Mouse (Mus musculus) layer of hippocampus, postnatal 14 days (tissue): ENCODE results near the gene Mettl17. TPM values are rescaled to one million over a fixed set of nuclear protein-coding genes. Genes with fewer than 3 reads are reported as not detected.

Experiments used
- DNase-seq, 2 experiments: peaks; one replicate each; pipeline ENCODE4 v3.0.0; 2021 to 2022; ENCODE audit warnings: low spot score in 2 of 2, mixed read lengths in 1 of 2
- total RNA-seq, 2 experiments: library from RNA; stranded (reverse); gene quantifications; 2 replicates each; pipeline ENCODE4 v1.2.3; 2021

The Mettl17 gene
- total RNA-seq, 2 experiments from 2014 or later = 34.9 to 38.9 TPM

GRCm38 (mm10) chr14:51896019-51896418 is 11.4 kb downstream of the Mettl17 start:
- no peak for DNase-seq

- no peak for DNase-seq
Observed at GRCm38 (mm10) chr14:51896539-51897170, 12.0 kb downstream of the Mettl17 start.

GRCm38 (mm10) chr14:51899351-51899750 is 14.7 kb downstream of the Mettl17 start:
- no peak for DNase-seq

GRCm38 (mm10) chr14:51902806-51903710 is 18.4 kb downstream of the Mettl17 start:
- DNase-seq = peak; percentile 61 to 78

GRCm38 (mm10) chr14:51903782-51904181 is 19.1 kb downstream of the Mettl17 start:
- no peak for DNase-seq

- no peak for DNase-seq
Observed at GRCm38 (mm10) chr14:51904706-51905105, 20.1 kb downstream of the Mettl17 start.

- no peak for DNase-seq
Observed at GRCm38 (mm10) chr14:51906102-51906501, 21.5 kb downstream of the Mettl17 start.

- no peak for DNase-seq
Observed at GRCm38 (mm10) chr14:51911301-51911700, 26.7 kb downstream of the Mettl17 start.

- DNase-seq = no peak
Observed at GRCm38 (mm10) chr14:51912391-51913061, 27.9 kb downstream of the Mettl17 start.

GRCm38 (mm10) chr14:51913062-51913959 is 28.7 kb downstream of the Mettl17 start:
- DNase-seq = peak; percentile 49 to 76

GRCm38 (mm10) chr14:51913960-51914762 is 29.5 kb downstream of the Mettl17 start, which contains the start of gene Ndrg2:
Ndrg2 (minus strand) TSS chr14:51914158.
- peak; percentile 71 to 91 for DNase-seq

- DNase-seq = no peak
Observed at GRCm38 (mm10) chr14:51915030-51915429, 30.4 kb downstream of the Mettl17 start.

- DNase-seq = no peak
Observed at GRCm38 (mm10) chr14:51916539-51916938, 31.9 kb downstream of the Mettl17 start.

- no peak for DNase-seq
Observed at GRCm38 (mm10) chr14:51918125-51918524, 33.5 kb downstream of the Mettl17 start, which contains the start of gene Tppp2. Tppp2 (plus strand) TSS chr14:51918425.

GRCm38 (mm10) chr14:51918966-51919365 is 34.3 kb downstream of the Mettl17 start:
- no peak for DNase-seq

- DNase-seq = peak; percentile 48 to 81
Observed at GRCm38 (mm10) chr14:51921759-51922570, 37.3 kb downstream of the Mettl17 start.

- no peak for DNase-seq
Observed at GRCm38 (mm10) chr14:51922571-51922865, 37.9 kb downstream of the Mettl17 start, which contains the start of gene Rnase13. Rnase13 (minus strand) TSS chr14:51922773.

- DNase-seq = no peak
Observed at GRCm38 (mm10) chr14:51922910-51923309, 38.3 kb downstream of the Mettl17 start.

- no peak for DNase-seq
Observed at GRCm38 (mm10) chr14:51923492-51923891, 38.9 kb downstream of the Mettl17 start.
